ENCODE assay signal across 15 mouse cellular contexts in genomic region chr10:58800996-58801433, GRCm38 (mm10). TPM values are rescaled to one million over a fixed set of nuclear protein-coding genes. Genes with fewer than 3 reads are reported as not detected.
DNase-seq lines count a peak whose midpoint lies in the region; ATAC-seq and TF ChIP-seq lines count a peak whose summit lies in the region.
"Had no signal": no experiment of that assay in that cellular context is flagged by ENCODE, and none has a peak within 500 bp of the region (broad histone marks: within the 10 kb centered on the region; RNA-seq: fewer than 3 reads in every experiment).

No protein-coding gene starts in this region.

- no peaks in the 10 kb centered on the region; the same call in 1 of the 2 replicates for H3K4me1 ChIP-seq in midbrain, embryonic 12.5 days
- no peaks in the 10 kb centered on the region for H3K4me1 ChIP-seq in midbrain, embryonic 11.5 days (ENCODE audit: control insufficient read depth, insufficient read depth, low read length)
- H3K4me1 ChIP-seq in forebrain, embryonic 14.5 days (ENCODE audit: control insufficient read depth, insufficient read depth, low read length) = peaks cover 6% of the 10 kb centered on the region; the same call in 1 of the 2 replicates
- H3K4me1 ChIP-seq: embryonic facial prominence, embryonic 15.5 days; liver, embryonic 15.5 days had no signal

- H3K4me3 ChIP-seq in midbrain, embryonic 12.5 days = no peak overlapping the region
- H3K4me3 ChIP-seq in midbrain, embryonic 11.5 days (ENCODE audit: low read depth, low read length) = no peak overlapping the region
- H3K4me3 ChIP-seq in forebrain, embryonic 14.5 days (ENCODE audit: low read depth, low read length) = 0 out of 2 replicates have a peak overlapping the region, but pooled peaks have one; percentile 1
- no peak overlapping the region; the same call in 1 of the 2 replicates for H3K4me3 ChIP-seq in left cerebral cortex, adult 2 months
- H3K4me3 ChIP-seq: embryonic facial prominence, embryonic 15.5 days; liver, embryonic 15.5 days had no signal

- H3K4me2 ChIP-seq in midbrain, embryonic 12.5 days (replicated peaks) = peak overlapping the region; percentile 23; the same call in 1 of the 2 replicates
- H3K4me2 ChIP-seq in midbrain, embryonic 11.5 days = no peak overlapping the region
- H3K4me2 ChIP-seq in forebrain, embryonic 14.5 days (ENCODE audit: low read length) = peak overlapping the region; percentile 40
- H3K4me2 ChIP-seq: embryonic facial prominence, embryonic 15.5 days; liver, embryonic 15.5 days had no signal

- intact Hi-C loops in left cerebral cortex, adult 2 months (cut with DNase I) = no loop called here

- TF ChIP-seq CTCF in left cerebral cortex, adult 2 months (IDR thresholded peaks at IDR 0.05) = no peak

- no peaks in the 10 kb centered on the region for H3K27me3 ChIP-seq in midbrain, embryonic 12.5 days
- H3K27me3 ChIP-seq in midbrain, embryonic 11.5 days (ENCODE audit: control insufficient read depth, insufficient read depth, low read length) = no peaks in the 10 kb centered on the region
- H3K27me3 ChIP-seq in forebrain, embryonic 14.5 days (replicated peaks; ENCODE audit: control insufficient read depth, insufficient read depth, low read length) = no peaks in the 10 kb centered on the region
- H3K27me3 ChIP-seq: embryonic facial prominence, embryonic 15.5 days; liver, embryonic 15.5 days had no signal

- DNase-seq in midbrain, embryonic 11.5 days (ENCODE audit: low spot score, missing footprints) = no peak
- peak; percentile 79 for DNase-seq in forebrain, embryonic 14.5 days (ENCODE audit: low spot score)
- peak; percentile 36 to 57 for DNase-seq in left cerebral cortex, adult 2 months (ENCODE audit: extremely low spot score in 1 of 2, low spot score in 2 of 2)
- peak; percentile 28 for DNase-seq in right cerebral cortex, postnatal 14 days
- DNase-seq in spleen, postnatal 10 days (ENCODE audit: low spot score in 2 of 2) = no peak
- DNase-seq in kidney, adult 11 months = no peak
- DNase-seq in gastrocnemius, adult 8-10 months (ENCODE audit: low spot score in 2 of 2) = no peak
- DNase-seq: adrenal gland, postnatal 14 days; cerebellum, adult 11 months; gastrocnemius, postnatal 36 days; kidney, adult 8-10 months; thymus, postnatal 25 days had no signal

- no peaks in the 10 kb centered on the region for H3K9me3 ChIP-seq in midbrain, embryonic 12.5 days
- H3K9me3 ChIP-seq in midbrain, embryonic 11.5 days (ENCODE audit: control insufficient read depth, low read length) = no peaks in the 10 kb centered on the region
- H3K9me3 ChIP-seq in forebrain, embryonic 14.5 days (replicated peaks; ENCODE audit: control insufficient read depth, low read length) = no peaks in the 10 kb centered on the region
- H3K9me3 ChIP-seq: embryonic facial prominence, embryonic 15.5 days; liver, embryonic 15.5 days had no signal

- 62% methylated on average over 21 of the region's 21 CpGs for WGBS in midbrain, embryonic 12.5 days
- WGBS in midbrain, embryonic 11.5 days = 75% methylated on average over 21 of the region's 21 CpGs
- WGBS in forebrain, embryonic 14.5 days = 9% methylated on average over 21 of the region's 21 CpGs

- H3K36me3 ChIP-seq in midbrain, embryonic 12.5 days = no peaks in the 10 kb centered on the region
- H3K36me3 ChIP-seq in midbrain, embryonic 11.5 days (ENCODE audit: control insufficient read depth, insufficient read depth, low read length) = no peaks in the 10 kb centered on the region
- no peaks in the 10 kb centered on the region for H3K36me3 ChIP-seq in forebrain, embryonic 14.5 days (ENCODE audit: control insufficient read depth, insufficient read depth, low read length)
- H3K36me3 ChIP-seq: embryonic facial prominence, embryonic 15.5 days; liver, embryonic 15.5 days had no signal

- no peak overlapping the region; the same call in 1 of the 2 replicates for H3K27ac ChIP-seq in midbrain, embryonic 12.5 days (replicated peaks)
- no peak overlapping the region for H3K27ac ChIP-seq in midbrain, embryonic 11.5 days (ENCODE audit: low read depth, low read length)
- peak overlapping the region; percentile 45; the same call in 1 of the 2 replicates for H3K27ac ChIP-seq in forebrain, embryonic 14.5 days (ENCODE audit: low read depth, low read length)
- peak overlapping the region; percentile 84 for H3K27ac ChIP-seq in left cerebral cortex, adult 2 months
- H3K27ac ChIP-seq: embryonic facial prominence, embryonic 15.5 days; liver, embryonic 15.5 days had no signal

- H3K9ac ChIP-seq in midbrain, embryonic 12.5 days (replicated peaks) = no peak overlapping the region
- no peak overlapping the region for H3K9ac ChIP-seq in midbrain, embryonic 11.5 days (ENCODE audit: low read length)
- peak overlapping the region; percentile 38 for H3K9ac ChIP-seq in forebrain, embryonic 14.5 days (ENCODE audit: low read length)
- H3K9ac ChIP-seq: embryonic facial prominence, embryonic 15.5 days; liver, embryonic 15.5 days had no signal

- ATAC-seq in midbrain, embryonic 12.5 days (ENCODE audit: low FRiP score, low read depth) = peak; percentile 73; the same call in 1 of the 2 replicates
- no peak for ATAC-seq in midbrain, embryonic 11.5 days (ENCODE audit: low FRiP score)
- ATAC-seq in forebrain, embryonic 14.5 days = peak; percentile 77

RNA-seq across cellular contexts. Expression of gene Sh3rf3, which starts 12.1 kb away (rescaled TPM):
- polyA plus RNA-seq in midbrain, embryonic 12.5 days (2016; fragmentation: Nextera tagmentation; extraction: Ambion mirVana) = 0.97 and 1.7 TPM in 2 replicates
- 0.46 and 0.51 TPM in 2 replicates for polyA plus RNA-seq in midbrain, embryonic 11.5 days (2014; fragmentation: Nextera tagmentation; extraction: Ambion mirVana)
- 5.8 and 10.3 TPM in 2 replicates for polyA plus RNA-seq in forebrain, embryonic 14.5 days (2014; fragmentation: Nextera tagmentation; extraction: Ambion mirVana)
- 10 to 100 TPM; 48.3 to 55.2 TPM for total RNA-seq in left cerebral cortex, adult 2 months (2021)
- total RNA-seq in gastrocnemius, adult 8-10 months (2022) = under 1 TPM; 0.24 to 0.45 (median 0.37) TPM

Comparison
In these comparisons a context has a peak if more than half of its experiments do, and no peak if none do; other contexts are left out.
1. H3K27ac ChIP-seq: peak in forebrain, embryonic 14.5 days (single experiment) and left cerebral cortex, adult 2 months (single experiment); none in midbrain, embryonic 12.5 days (single experiment) and midbrain, embryonic 11.5 days (single experiment).
2. DNase-seq: peak in forebrain, embryonic 14.5 days (single experiment), left cerebral cortex, adult 2 months (2 of 2) and right cerebral cortex, postnatal 14 days (single experiment); none in midbrain, embryonic 11.5 days (single experiment), spleen, postnatal 10 days (0 of 2), kidney, adult 11 months (single experiment) and gastrocnemius, adult 8-10 months (0 of 2).